Mouse (Mus musculus): ENCODE measurements at regions not wholly inside any gene's neighbourhood (a gene's known extent, or its start where the extent isn't known, plus 50 kb on each side); places are given as distances from the start of the nearest gene placed in this dataset.

DNA sequence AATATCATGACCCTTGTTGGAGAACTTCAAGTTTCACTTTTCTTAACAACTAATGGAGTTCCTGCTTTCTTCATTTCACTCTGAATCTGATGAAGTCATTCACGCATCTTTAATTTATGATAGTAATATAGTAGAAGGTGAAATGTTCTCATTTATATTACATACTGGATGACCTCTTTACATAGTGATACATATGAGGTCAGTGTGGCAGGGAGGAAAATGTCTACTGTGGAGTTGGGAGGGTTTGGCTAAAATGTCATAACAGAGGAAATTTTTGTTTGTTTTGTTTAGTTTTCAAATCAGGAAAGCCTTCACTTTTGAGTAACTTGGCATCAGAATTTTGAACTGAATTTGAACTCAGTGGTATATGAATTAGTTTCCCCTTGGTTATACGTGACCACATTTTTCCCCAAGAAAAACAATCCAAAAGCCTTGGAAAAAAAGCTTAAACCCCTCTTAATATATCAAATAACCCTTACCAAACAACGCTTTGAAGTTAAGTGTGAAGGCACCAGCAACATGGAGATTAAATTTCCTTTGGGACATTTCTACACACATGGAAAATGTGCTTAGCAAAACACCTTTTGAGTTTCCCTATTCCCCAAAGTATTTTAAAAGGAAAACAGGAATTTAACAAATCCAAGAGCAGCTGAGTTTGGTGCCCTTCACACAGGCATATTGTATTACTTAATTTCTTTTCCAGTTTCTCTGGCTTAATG, 377.6 kb upstream of the Nrsn1 start:
- no peak for TF ChIP-seq GATA1 (IDR thresholded peaks at IDR 0.05; ENCODE audit: borderline replicate concordance, low read length)
- no peak for TF ChIP-seq FLI1 (IDR thresholded peaks at IDR 0.05; ENCODE audit: low read length)

Measured in megakaryocyte, embryonic 14.5 days (primary cell).